Mouse (Mus musculus) liver, adult 2 months (tissue): ENCODE data around the gene Lyplal1. TPM values are rescaled to one million over a fixed set of nuclear protein-coding genes. Genes with fewer than 3 reads are reported as not detected.

Source experiments
- DNase-seq: peaks from one replicate; pipeline ENCODE4 v3.0.0-alpha.2; 2011; ENCODE audit warnings: low read depth, low spot score; ENCODE audit errors: extremely low read depth
- H3K27ac ChIP-seq: fragments of 200-500 bp; replicated peaks from 2 replicates; pipeline ENCODE4 v1.5.1; 2012; ENCODE audit warnings: low read depth, mild to moderate bottlenecking, control low read depth, inconsistent platforms, low read length; ENCODE audit not compliant: insufficient read depth
- H3K27me3 ChIP-seq: fragments of 200-500 bp; 2 replicates; pipeline ENCODE4 v1.6.1; 2012; ENCODE audit warnings: mild to moderate bottlenecking, moderate library complexity, low read length, inconsistent platforms; ENCODE audit not compliant: control insufficient read depth, insufficient read depth
- H3K36me3 ChIP-seq: fragments of 200-500 bp; 2 replicates; pipeline ENCODE4 v1.6.1; 2012; ENCODE audit warnings: low read length, inconsistent platforms; ENCODE audit not compliant: control insufficient read depth, insufficient read depth
- H3K4me1 ChIP-seq: fragments of 200-500 bp; 2 replicates; pipeline ENCODE4 v1.6.1; 2011; ENCODE audit warnings: low read length; ENCODE audit not compliant: control insufficient read depth, insufficient read depth
- H3K4me3 ChIP-seq: fragments of 200-500 bp; 2 replicates; pipeline ENCODE4 v1.5.1; 2011; ENCODE audit warnings: low read depth, mild to moderate bottlenecking, control low read depth, low read length, moderate library complexity; ENCODE audit not compliant: insufficient read depth
- H3K79me2 ChIP-seq: fragments of 200-500 bp; 2 replicates; pipeline ENCODE4 v1.6.1; 2012; ENCODE audit warnings: inconsistent platforms, mild to moderate bottlenecking, low read length, moderate library complexity; ENCODE audit not compliant: control insufficient read depth, insufficient read depth
- H3K9ac ChIP-seq: fragments of 200-500 bp; 2 replicates; pipeline ENCODE4 v1.6.1; 2012; ENCODE audit warnings: low read depth, mild to moderate bottlenecking, control low read depth, inconsistent platforms, low read length
- CTCF ChIP-seq: fragments of 200-500 bp; IDR thresholded peaks from 2 replicates; pipeline ENCODE4 v1.5.1; 2011; ENCODE audit warnings: low read depth, low read length, control low read depth
- POLR2A ChIP-seq: fragments of 200-500 bp; IDR thresholded peaks from 2 replicates; pipeline ENCODE4 v1.6.1; 2011; ENCODE audit warnings: low read length, control low read depth; ENCODE audit not compliant: insufficient read depth; ENCODE audit errors: extremely low read depth
- WGBS: fragments of 180-500 bp; shearing (Covaris S2); methylation state at CpG from one replicate; pipeline ENCODE4 v1.1.7; 2018; 5-methylcytosine and 5-hydroxymethylcytosine counted together
- polyA plus RNA-seq: library from polyadenylated mRNA; depleted of rRNA; stranded (reverse); fragments of >200 nt; gene quantifications from 2 replicates; pipeline ENCODE4 v1.2.3, GENCODE M21; 2012
- total RNA-seq: library from RNA; depleted of rRNA; stranded (reverse); fragments of >200 nt; gene quantifications from 2 replicates; pipeline ENCODE4 v1.2.3, GENCODE M21; 2014

Gene Lyplal1
- total and polyA plus RNA-seq, 2 experiments, result 24.7 to 26.4 TPM

DNA sequence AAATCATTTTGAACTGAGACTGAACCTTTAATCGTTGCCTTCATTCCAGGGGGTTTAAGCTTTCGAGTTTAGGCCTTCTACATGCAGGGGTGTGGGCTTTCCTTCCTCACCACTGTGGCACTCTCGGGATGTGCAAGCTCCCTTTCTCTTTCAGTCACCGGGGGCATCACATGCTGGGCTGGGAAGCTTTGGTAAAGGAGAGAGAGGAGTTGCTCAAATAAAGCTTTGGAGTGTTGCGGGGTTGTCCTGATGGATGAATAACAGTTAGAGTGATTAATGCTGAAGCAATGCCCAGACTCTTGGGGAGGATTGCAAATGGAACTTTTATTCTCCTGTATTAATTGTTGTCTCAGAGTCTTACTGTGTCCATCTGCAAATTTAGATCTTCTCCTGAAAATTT lies 2.7 kb upstream of the Lyplal1 start:
- TF ChIP-seq CTCF (no peak), POLR2A (no peak)
- 66% methylated on average over 5 of the region's 5 CpGs for WGBS
- Histone ChIP-seq H3K27me3 (no peaks in the 10 kb centered on the region), H3K27ac (no peak overlapping the region), H3K36me3 (no peaks in the 10 kb centered on the region), H3K9ac (no peak overlapping the region), H3K4me1 (peaks cover 4% of the 10 kb centered on the region; the same call in 1 of the 2 replicates), H3K4me3 (no peak overlapping the region), H3K79me2 (no peaks in the 10 kb centered on the region)
- DNase-seq, result no peak

- Histone ChIP-seq H3K9ac (no peak overlapping the region), H3K4me3 (no peak overlapping the region), H3K27me3 (no peaks in the 10 kb centered on the region), H3K36me3 (peaks cover 6% of the 10 kb centered on the region; the same call in 1 of the 2 replicates), H3K27ac (no peak overlapping the region), H3K79me2 (no peaks in the 10 kb centered on the region), H3K4me1 (peaks cover 4% of the 10 kb centered on the region; the same call in 1 of the 2 replicates)
- WGBS, result 83% methylated on average over 7 of the region's 7 CpGs
- no peak for TF ChIP-seq POLR2A
- no peak for TF ChIP-seq CTCF
- no peak for DNase-seq
Observed at GRCm38 (mm10) chr1:186116086-186116600, 967 bp downstream of the Lyplal1 start.

GRCm38 (mm10) chr1:186102313-186102712 lies 14.8 kb downstream of the Lyplal1 start:
- 91% methylated on average over 8 of the region's 8 CpGs for WGBS
- no peaks in the 10 kb centered on the region for H3K79me2 ChIP-seq
- H3K4me1 ChIP-seq, result no peaks in the 10 kb centered on the region
- no peak overlapping the region for H3K27ac ChIP-seq
- H3K9ac ChIP-seq, result no peak overlapping the region
- H3K27me3 ChIP-seq, result no peaks in the 10 kb centered on the region
- TF ChIP-seq CTCF (no peak), POLR2A (no peak)
- H3K4me3 ChIP-seq, result no peak overlapping the region
- DNase-seq, result no peak
- no peaks in the 10 kb centered on the region; the same call in 1 of the 2 replicates for H3K36me3 ChIP-seq

- 79% methylated on average over 2 of the region's 2 CpGs for WGBS
- Histone ChIP-seq H3K27me3 (no peaks in the 10 kb centered on the region), H3K4me3 (no peak overlapping the region), H3K9ac (no peak overlapping the region), H3K79me2 (no peaks in the 10 kb centered on the region), H3K27ac (no peak overlapping the region), H3K36me3 (no peaks in the 10 kb centered on the region), H3K4me1 (no peaks in the 10 kb centered on the region)
- TF ChIP-seq POLR2A (no peak), CTCF (no peak)
- DNase-seq, result peak; percentile 14
Observed at GRCm38 (mm10) chr1:186066266-186066897, 50.7 kb downstream of the Lyplal1 start.

DNA sequence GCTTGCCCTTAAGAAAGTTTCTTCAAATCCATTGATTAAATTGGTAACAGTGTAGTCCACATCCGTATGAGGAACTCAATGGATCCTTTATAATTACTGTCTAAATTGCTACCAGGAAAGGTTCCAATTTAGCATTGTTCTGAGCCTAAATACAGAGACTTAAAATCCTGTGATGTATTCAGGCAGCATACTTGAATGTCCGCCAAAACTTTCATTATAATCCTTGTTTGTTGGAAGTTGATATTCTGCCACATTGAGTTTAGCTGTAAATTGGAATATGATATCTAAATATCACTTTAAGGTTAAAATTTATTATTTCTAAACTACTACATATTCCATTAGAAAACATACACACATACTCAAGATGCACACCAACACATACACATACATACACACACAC lies 57.1 kb downstream of the Lyplal1 start:
- H3K9ac ChIP-seq, result no peak overlapping the region
- no peak overlapping the region for H3K4me3 ChIP-seq
- no peaks in the 10 kb centered on the region for H3K4me1 ChIP-seq
- DNase-seq, result no peak
- no peaks in the 10 kb centered on the region for H3K27me3 ChIP-seq
- WGBS, result 81% methylated on average over 2 of the region's 2 CpGs
- H3K27ac ChIP-seq, result no peak overlapping the region
- TF ChIP-seq CTCF, result no peak
- no peak for TF ChIP-seq POLR2A
- no peaks in the 10 kb centered on the region for H3K36me3 ChIP-seq
- no peaks in the 10 kb centered on the region for H3K79me2 ChIP-seq

GRCm38 (mm10) chr1:186054227-186054626 lies 62.9 kb downstream of the Lyplal1 start:
- Histone ChIP-seq H3K4me3 (no peak overlapping the region), H3K79me2 (no peaks in the 10 kb centered on the region), H3K27ac (no peak overlapping the region), H3K27me3 (no peaks in the 10 kb centered on the region), H3K4me1 (no peaks in the 10 kb centered on the region), H3K36me3 (no peaks in the 10 kb centered on the region), H3K9ac (no peak overlapping the region)
- no peak for DNase-seq
- WGBS, result 94% methylated on average over 7 of the region's 7 CpGs
- no peak for TF ChIP-seq POLR2A
